Mouse (Mus musculus) forebrain, embryonic 14.5 days (tissue): ENCODE results near the gene Asb3. TPM values are rescaled to one million over a fixed set of nuclear protein-coding genes. Genes with fewer than 3 reads are reported as not detected.

Experiments used
- ATAC-seq: fragments of 200-750 bp; cut with Nextera tagmentation; 2 replicates; pipeline ENCODE4 v1.8.0; 2017; ENCODE audit warnings: mild to moderate bottlenecking, moderate library complexity
- DNase-seq: peaks from one replicate; pipeline ENCODE4 v3.0.0-alpha.2; 2015; ENCODE audit warnings: low spot score
- H3K27ac ChIP-seq: fragments of 300-500 bp; sonication (generic); 2 replicates; pipeline ENCODE4 v1.5.1; 2014; ENCODE audit warnings: low read depth, mild to moderate bottlenecking, control low read depth, low read length, moderate library complexity
- H3K27me3 ChIP-seq: fragments of 300-500 bp; sonication (generic); replicated peaks from 2 replicates; pipeline ENCODE4 v1.6.1; 2014; ENCODE audit warnings: low read length, control low read depth, mixed read lengths; ENCODE audit not compliant: control insufficient read depth, insufficient read depth
- H3K36me3 ChIP-seq: fragments of 300-500 bp; sonication (generic); 2 replicates; pipeline ENCODE4 v1.6.1; 2014; ENCODE audit warnings: low read length, control low read depth; ENCODE audit not compliant: control insufficient read depth, insufficient read depth
- H3K4me1 ChIP-seq: fragments of 300-500 bp; sonication (generic); 2 replicates; pipeline ENCODE4 v1.6.1; 2014; ENCODE audit warnings: antibody characterized with exemption, low read length, control low read depth; ENCODE audit not compliant: control insufficient read depth, insufficient read depth
- H3K4me2 ChIP-seq: fragments of 300-500 bp; sonication (generic); 2 replicates; pipeline ENCODE4 v1.6.1; 2014; ENCODE audit warnings: mild to moderate bottlenecking, control low read depth, low read length
- H3K4me3 ChIP-seq: fragments of 300-500 bp; sonication (generic); 2 replicates; pipeline ENCODE4 v1.5.1; 2014; ENCODE audit warnings: low read depth, low read length, control low read depth
- H3K9ac ChIP-seq: fragments of 300-500 bp; sonication (generic); 2 replicates; pipeline ENCODE4 v1.6.1; 2014; ENCODE audit warnings: mild to moderate bottlenecking, low read length, control low read depth, moderate library complexity
- H3K9me3 ChIP-seq: fragments of 300-500 bp; sonication (generic); replicated peaks from 2 replicates; pipeline ENCODE4 v1.6.1; 2016; ENCODE audit warnings: low read length, control low read depth, mixed read lengths; ENCODE audit not compliant: control insufficient read depth
- WGBS: fragments of 180-500 bp; shearing (Covaris S2); extraction: QIAGEN DNeasy Blood & Tissue Kit; methylation state at CpG from one replicate; pipeline ENCODE4 v1.1.7; 2014; 5-methylcytosine and 5-hydroxymethylcytosine counted together
- polyA plus RNA-seq: library from polyadenylated mRNA; unstranded; fragments of >200 nt; fragmentation: Nextera tagmentation; extraction: Ambion mirVana; gene quantifications from 2 replicates; pipeline ENCODE4 v1.2.1, GENCODE M21; 2014

Gene Asb3
- polyA plus RNA-seq = 39.6 and 47.3 TPM in 2 replicates

DNA sequence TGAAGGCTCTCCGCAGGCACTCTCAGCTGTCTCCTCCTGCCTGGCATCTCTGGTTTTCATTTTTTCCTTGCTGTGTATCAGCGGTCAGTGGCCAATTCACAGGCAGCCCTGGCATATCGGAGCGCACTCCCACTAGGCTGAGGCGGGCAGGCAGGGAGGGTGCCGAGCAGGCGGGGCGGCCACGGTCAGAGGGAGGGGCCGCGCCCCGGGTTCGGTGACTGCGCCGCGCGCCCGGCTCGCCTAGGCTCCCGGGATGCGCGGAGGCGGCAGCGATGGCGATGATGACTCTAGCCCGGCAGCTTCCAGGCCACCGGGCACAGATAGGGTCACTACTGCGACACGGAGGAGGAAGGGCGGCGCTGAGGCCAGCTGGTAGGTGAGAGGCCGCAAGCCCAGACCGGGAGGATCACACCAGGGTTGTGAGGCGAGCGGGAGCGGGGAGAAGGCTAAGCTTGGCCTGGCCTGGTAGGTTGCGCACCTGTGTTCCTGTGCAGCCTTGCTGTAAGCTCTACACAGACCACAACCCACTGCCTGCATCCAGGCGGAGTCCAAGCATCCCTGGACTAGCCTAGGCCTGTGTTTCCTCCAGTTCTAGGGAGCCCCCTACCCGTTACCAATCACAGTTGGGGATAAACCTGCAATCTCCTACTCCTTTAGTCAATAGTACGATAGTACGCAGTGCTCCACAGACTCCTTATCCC is at the start of gene Asb3, which contains the start of gene Gpr75:
Asb3 (plus strand) TSS at position 246 of the 701 bp plus-strand sequence.
Gpr75 (plus strand) TSS at position 188 of the 701 bp plus-strand sequence.
- peak within 1 kb of the TSS; percentile 65 for H3K27ac ChIP-seq
- H3K27me3 ChIP-seq = no peaks in the 10 kb centered on the region
- H3K36me3 ChIP-seq = peaks cover under 1% of the 10 kb centered on the region; the same call in 1 of the 2 replicates
- H3K4me1 ChIP-seq = no peaks in the 10 kb centered on the region
- H3K4me2 ChIP-seq = peak within 1 kb of the TSS; percentile 83
- peak within 1 kb of the TSS; percentile 55 for H3K4me3 ChIP-seq
- peak within 1 kb of the TSS; percentile 83 for H3K9ac ChIP-seq
- WGBS = 2% methylated on average over 41 of the region's 41 CpGs
- DNase-seq (peak; percentile 52), ATAC-seq (peak; percentile 96)
- H3K9me3 ChIP-seq = no peaks in the 10 kb centered on the region

GRCm38 (mm10) chr11:30838793-30839192 is 46.4 kb upstream of the Asb3 start:
- Histone ChIP-seq H3K9ac (no peak overlapping the region), H3K4me2 (no peak overlapping the region), H3K27me3 (no peaks in the 10 kb centered on the region), H3K4me3 (no peak overlapping the region), H3K36me3 (peaks cover 50% of the 10 kb centered on the region), H3K4me1 (no peaks in the 10 kb centered on the region), H3K9me3 (no peaks in the 10 kb centered on the region), H3K27ac (no peak overlapping the region)
- no peak for ATAC-seq
- no peak for DNase-seq
- WGBS = 95% methylated on average over 2 of the region's 2 CpGs

GRCm38 (mm10) chr11:30844355-30844754 is 40.9 kb upstream of the Asb3 start:
- H3K4me1 ChIP-seq = no peaks in the 10 kb centered on the region
- no peaks in the 10 kb centered on the region for H3K9me3 ChIP-seq
- ATAC-seq (no peak), DNase-seq (no peak)
- no peaks in the 10 kb centered on the region for H3K27me3 ChIP-seq
- no peak overlapping the region for H3K4me2 ChIP-seq
- H3K9ac ChIP-seq = no peak overlapping the region
- WGBS = 92% methylated on average over 1 of the region's 1 CpGs
- H3K27ac ChIP-seq = no peak overlapping the region
- peaks cover 49% of the 10 kb centered on the region for H3K36me3 ChIP-seq
- no peak overlapping the region for H3K4me3 ChIP-seq

- no peak overlapping the region for H3K9ac ChIP-seq
- H3K4me1 ChIP-seq = no peaks in the 10 kb centered on the region
- no peak overlapping the region for H3K27ac ChIP-seq
- no peaks in the 10 kb centered on the region for H3K9me3 ChIP-seq
- DNase-seq (no peak), ATAC-seq (no peak)
- no peak overlapping the region for H3K4me2 ChIP-seq
- no peak overlapping the region for H3K4me3 ChIP-seq
- H3K36me3 ChIP-seq = peaks cover 48% of the 10 kb centered on the region
- no peaks in the 10 kb centered on the region for H3K27me3 ChIP-seq
These were observed 12.8 kb upstream of the Asb3 start for GRCm38 (mm10) chr11:30872425-30872824.

GRCm38 (mm10) chr11:30888153-30888552 is 2.9 kb downstream of the Asb3 start:
- H3K9ac ChIP-seq = no peak overlapping the region
- no peak overlapping the region for H3K4me3 ChIP-seq
- DNase-seq (no peak), ATAC-seq (no peak)
- no peak overlapping the region for H3K27ac ChIP-seq
- 88% methylated on average over 2 of the region's 2 CpGs for WGBS
- no peaks in the 10 kb centered on the region for H3K27me3 ChIP-seq
- no peaks in the 10 kb centered on the region for H3K4me1 ChIP-seq
- H3K9me3 ChIP-seq = no peaks in the 10 kb centered on the region
- no peak overlapping the region for H3K4me2 ChIP-seq
- no peaks in the 10 kb centered on the region for H3K36me3 ChIP-seq

- H3K27me3 ChIP-seq = no peaks in the 10 kb centered on the region
- H3K4me3 ChIP-seq = no peak overlapping the region
- no peaks in the 10 kb centered on the region for H3K36me3 ChIP-seq
- no peak for DNase-seq
- H3K9me3 ChIP-seq = no peaks in the 10 kb centered on the region
- no peak for ATAC-seq
- H3K4me2 ChIP-seq = no peak overlapping the region
- H3K4me1 ChIP-seq = no peaks in the 10 kb centered on the region
- WGBS = 81% methylated on average over 1 of the region's 1 CpGs
- H3K9ac ChIP-seq = no peak overlapping the region
- H3K27ac ChIP-seq = no peak overlapping the region
These were observed 11.0 kb downstream of the Asb3 start for GRCm38 (mm10) chr11:30896201-30896600.

DNA sequence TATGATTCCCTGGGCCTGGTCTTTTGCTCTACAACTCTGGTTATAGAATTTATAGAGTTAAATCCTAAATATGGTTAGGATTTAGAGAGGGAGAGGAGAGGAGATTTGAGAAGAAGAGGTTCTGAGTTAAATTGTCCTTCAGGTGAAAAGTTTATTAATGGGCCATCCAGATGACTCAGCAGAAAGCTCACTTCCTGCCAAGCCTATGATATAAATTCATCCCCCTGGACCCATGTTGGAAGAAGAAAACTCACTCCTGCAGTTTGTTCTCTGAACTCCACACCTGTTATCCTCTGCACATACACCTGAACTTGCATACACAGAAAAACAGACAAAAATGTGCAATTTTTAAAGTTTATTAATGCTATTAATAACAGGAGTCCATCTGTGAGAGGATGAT is 14.1 kb downstream of the Asb3 start:
- Histone ChIP-seq H3K27me3 (no peaks in the 10 kb centered on the region), H3K4me3 (no peak overlapping the region), H3K4me1 (no peaks in the 10 kb centered on the region), H3K9ac (no peak overlapping the region), H3K4me2 (no peak overlapping the region), H3K27ac (no peak overlapping the region), H3K9me3 (no peaks in the 10 kb centered on the region), H3K36me3 (no peaks in the 10 kb centered on the region)
- ATAC-seq (no peak), DNase-seq (no peak)

GRCm38 (mm10) chr11:30912311-30912710 is 27.1 kb downstream of the Asb3 start:
- Histone ChIP-seq H3K4me1 (no peaks in the 10 kb centered on the region), H3K9ac (no peak overlapping the region), H3K27ac (no peak overlapping the region), H3K27me3 (no peaks in the 10 kb centered on the region), H3K4me3 (no peak overlapping the region), H3K9me3 (no peaks in the 10 kb centered on the region), H3K4me2 (no peak overlapping the region), H3K36me3 (no peaks in the 10 kb centered on the region)
- ATAC-seq (no peak), DNase-seq (no peak)
- 94% methylated on average over 3 of the region's 3 CpGs for WGBS

- Histone ChIP-seq H3K4me1 (no peaks in the 10 kb centered on the region), H3K9me3 (no peaks in the 10 kb centered on the region), H3K27me3 (no peaks in the 10 kb centered on the region), H3K9ac (no peak overlapping the region), H3K27ac (no peak overlapping the region), H3K4me3 (no peak overlapping the region), H3K36me3 (0 out of 2 replicates have a peak, but pooled peaks cover 3% of the 10 kb centered on the region), H3K4me2 (no peak overlapping the region)
- WGBS = 59% methylated on average over 1 of the region's 1 CpGs
- ATAC-seq = no peak
- no peak for DNase-seq
These were observed 35.4 kb downstream of the Asb3 start for GRCm38 (mm10) chr11:30920641-30921040.
